Mouse (Mus musculus) cerebellum, adult (tissue): ENCODE measurements around the gene Uncx.

Source experiments
- ATAC-seq: cut with Nextera tagmentation; 2 replicates; pipeline ENCODE4 v1.9.2; 2017; ENCODE audit warnings: mild to moderate bottlenecking, moderate library complexity, mixed read lengths; ENCODE audit not compliant: insufficient number of reproducible peaks, low FRiP score, low TSS enrichment

Uncx gene

GRCm38 (mm10) chr5:139543214-139543613 lies at the start of gene Uncx:
TSS of gene Uncx (plus strand) at chr5:139543494.
- no peak for ATAC-seq

GRCm38 (mm10) chr5:139493690-139494089 lies 49.6 kb upstream of the Uncx start:
- no peak for ATAC-seq

- ATAC-seq, result no peak
Measured at GRCm38 (mm10) chr5:139495019-139495669, 48.1 kb upstream of the Uncx start.

DNA sequence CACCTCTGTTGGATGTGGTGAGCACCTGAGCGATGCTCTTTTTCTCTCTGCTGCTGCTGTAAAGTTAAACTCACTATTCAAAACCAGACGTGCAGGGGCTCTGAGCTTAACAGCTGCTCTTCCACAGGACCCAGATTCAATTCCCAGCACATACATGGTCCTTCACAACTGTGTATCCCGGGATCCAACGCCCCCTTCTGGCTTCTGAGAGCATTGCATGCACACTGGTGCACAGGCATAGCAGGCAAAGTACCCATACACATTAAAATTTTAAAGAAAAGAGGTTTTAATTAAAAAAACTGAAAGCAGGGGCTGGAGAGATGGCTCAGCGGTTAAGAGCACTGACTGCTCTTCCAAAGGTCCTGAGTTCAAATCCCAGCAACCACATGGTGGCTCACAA lies 46.4 kb upstream of the Uncx start:
- ATAC-seq, result no peak

DNA sequence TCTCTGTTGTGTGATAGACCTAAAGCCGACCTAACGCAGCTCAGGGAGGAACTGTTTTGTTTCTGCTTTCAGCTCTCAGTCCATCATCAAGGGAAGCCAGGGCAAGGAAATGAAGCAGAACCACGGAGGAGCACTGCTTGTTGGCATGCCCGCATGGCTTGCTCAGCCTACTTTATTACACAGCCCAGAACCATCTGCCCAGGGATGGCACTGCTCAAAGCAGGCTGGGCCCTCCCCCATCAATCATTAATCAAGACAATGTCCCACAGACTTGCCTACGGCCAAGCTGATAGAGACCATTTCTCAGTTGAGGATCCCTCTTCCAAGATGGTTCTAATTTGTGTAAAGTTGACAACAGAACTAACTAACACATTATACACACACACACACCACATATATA lies 44.5 kb upstream of the Uncx start:
- ATAC-seq, result no peak

DNA sequence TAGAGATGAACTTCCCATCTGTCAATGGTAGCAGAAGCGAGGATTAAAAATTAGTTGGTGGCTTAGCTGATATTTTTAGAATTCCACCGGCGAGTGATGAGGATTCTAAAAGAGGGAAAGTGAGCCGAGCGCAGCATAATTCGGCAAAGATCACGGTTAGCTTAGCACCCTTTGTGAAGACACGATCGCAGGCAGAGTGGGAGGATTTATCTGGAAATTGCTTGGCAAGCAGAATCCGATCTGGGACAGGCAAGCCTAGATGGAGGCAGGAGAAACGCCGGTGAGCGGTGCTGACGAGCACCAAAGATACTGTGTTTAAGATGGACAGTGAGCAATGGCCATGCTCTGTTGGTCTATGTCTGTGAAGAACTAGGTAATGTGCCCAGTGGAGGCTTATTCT lies 41.0 kb upstream of the Uncx start:
- ATAC-seq, result no peak

DNA sequence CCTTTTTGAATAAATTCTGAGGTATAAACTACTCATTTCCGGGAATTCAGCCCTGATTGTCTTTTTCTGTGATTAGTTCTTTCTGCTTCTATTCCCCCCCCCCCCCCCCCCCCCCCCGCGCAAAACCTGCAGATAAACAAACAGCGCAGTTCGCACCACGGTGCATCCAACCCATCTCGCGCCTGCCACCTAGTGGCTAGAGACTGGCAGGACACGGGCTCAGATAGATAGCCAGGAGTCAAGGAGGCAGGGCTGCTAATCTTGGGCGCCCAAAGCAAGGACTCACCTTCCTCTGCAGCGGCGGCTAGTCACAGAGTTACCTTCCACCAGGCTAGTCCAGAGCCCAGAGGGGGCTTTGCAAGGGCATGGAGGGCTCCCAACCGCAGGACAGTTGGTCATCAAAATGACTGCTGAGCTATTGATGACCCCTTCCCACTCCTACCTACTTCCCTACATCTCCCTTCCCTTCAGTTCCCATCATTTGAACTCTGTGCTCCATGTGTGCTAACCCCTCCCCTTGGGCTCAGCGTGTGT lies 38.2 kb upstream of the Uncx start:
- peak; percentile 74; the same call in 1 of the 2 replicates for ATAC-seq

DNA sequence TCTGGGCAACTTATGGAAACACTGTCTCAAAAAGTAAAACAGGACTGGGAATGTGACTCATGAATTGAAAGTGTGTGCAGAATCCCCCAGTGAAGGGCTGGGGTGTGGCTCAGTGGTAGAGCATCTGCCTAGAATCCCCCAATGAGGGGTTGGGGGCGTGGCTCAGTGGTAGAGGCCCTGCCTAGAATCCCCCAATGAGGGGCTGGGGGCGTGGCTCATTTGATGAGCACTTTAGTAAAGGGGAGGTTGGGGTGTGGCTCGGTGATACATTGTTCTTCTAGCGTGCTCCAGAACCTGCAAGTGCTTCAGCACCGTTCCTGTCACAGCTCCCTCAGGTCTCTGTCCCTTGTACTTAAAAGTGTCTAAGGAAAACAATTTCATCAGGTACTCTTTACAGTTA lies 37.1 kb upstream of the Uncx start:
- ATAC-seq, result no peak

DNA sequence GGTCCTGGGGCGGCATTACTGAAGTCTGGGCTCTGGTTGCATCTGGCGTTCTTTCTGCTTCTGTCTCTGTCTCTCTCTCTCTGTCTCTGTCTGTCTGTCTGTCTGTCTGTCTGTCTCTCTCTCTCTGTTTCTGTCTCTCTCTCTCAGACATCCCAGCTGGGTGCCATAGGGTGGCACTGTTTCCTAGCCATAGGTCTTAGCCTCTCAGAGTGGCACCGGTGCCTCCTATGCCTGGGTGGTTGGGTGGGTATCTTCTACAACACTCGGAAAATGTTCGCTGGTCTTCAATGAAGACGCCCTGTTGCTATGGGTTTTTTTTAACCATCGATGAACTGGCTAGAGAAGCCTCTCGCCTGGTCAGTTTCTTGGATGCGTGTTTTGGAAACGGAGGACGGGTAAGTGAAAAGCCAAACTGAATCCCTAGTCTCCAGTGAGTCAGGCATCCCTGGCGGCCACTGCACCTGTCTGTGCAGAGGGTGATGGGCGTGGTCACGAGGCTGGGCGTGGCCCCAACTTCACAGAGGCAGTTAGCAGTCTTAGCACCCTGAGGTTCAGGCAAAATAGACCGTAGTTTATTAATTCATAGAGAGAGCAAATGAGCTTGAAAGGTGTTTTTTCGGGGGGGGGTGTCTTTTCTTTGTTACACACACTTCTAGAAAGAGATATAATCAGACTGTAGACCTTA lies 32.5 kb upstream of the Uncx start:
- no peak for ATAC-seq

DNA sequence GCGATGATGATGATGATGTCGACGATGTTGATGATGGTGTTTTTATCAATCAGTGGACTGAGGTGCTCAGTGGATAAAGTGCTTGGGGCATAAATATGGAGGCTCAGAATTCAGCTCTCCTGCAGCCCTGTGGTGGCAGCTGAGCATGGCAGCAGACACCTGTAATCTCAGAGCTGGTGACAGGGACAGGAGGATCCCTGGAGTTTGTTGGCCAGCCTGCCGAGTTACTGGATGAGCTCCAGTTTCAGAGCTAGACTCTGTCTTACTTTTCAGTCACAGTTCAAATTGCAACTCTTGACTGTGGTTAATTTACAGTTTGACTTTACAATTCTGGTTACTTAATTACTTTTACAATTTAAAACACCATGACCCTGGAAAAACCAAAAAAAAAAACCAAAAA lies 31.1 kb upstream of the Uncx start:
- no peak for ATAC-seq

DNA sequence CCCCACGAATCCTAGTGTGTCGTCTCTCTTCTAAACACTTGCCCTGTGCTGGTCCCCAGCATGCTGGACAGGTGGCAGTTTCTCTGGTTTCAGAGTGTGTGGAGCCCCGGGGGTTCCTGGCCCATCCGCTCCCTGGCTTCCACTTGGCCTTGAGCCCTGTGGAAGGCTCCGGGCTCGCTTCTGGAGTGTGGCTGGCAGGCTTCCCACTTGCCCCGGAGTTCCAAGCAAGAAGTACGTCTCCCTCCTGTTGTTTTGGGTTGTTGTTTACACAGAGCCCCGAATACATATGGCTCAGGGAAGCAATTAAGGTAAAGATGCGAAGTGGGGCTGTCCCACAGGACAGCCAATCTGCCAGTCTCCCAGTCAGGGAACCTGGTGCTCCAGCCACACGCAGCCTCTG lies 27.0 kb upstream of the Uncx start:
- ATAC-seq, result no peak

DNA sequence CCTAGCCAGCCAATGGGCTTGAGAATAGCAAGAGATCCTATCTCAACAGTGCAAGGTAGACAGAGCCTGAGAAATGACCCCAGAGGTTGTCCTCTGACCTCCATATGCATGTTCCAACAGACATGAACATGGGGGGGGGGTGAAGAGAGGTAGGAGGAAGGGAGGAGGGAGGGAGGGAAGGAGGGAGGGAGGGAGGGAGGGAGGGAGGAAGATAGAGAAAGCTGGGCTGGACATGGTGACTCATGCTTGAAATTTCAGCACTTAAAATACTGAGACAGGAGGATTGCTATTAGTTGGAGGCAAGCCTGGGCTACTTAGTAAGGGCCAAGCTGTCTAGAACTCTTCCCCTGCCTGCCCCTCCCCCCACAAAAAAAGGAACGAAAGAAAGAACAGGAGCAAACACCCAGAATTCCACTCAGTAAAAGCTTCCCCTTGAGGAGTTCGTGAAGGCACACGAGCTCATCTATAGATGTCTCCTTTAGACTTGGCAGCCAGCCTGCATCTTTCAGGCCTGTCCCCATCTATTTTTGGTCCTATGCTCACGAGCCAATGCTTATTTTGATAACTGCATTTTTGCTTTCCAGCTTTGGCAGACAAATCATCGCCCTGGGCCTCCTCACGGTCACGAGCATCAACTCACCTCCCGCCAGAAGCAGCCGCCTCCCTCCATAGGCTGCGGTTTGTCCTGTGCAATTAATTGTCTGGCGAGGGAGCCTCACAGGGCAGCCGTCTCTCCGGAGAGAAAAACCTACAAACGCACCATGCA lies 23.0 kb upstream of the Uncx start:
- no peak for ATAC-seq

- ATAC-seq, result no peak
Measured at GRCm38 (mm10) chr5:139521987-139522386, 21.3 kb upstream of the Uncx start.

DNA sequence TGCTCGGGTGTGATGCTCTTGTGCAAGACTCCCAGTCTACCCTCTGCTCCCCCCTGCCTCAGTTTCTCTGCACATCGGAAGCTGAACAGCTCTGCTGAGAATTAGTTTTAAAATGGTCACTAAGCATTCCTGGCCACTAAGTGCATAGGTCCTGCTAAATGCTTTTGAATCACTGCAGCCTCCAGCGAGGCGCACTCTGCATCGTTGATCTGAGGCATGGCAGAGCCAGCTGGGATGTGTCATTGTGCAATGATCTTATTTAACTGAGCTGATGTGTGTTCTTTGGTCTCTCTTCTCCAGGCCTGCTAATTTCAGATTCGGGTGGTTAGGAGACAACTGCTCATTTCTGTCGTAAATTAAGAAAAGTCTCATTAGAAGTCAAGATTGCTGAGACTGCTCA lies 14.4 kb upstream of the Uncx start:
- ATAC-seq, result no peak

DNA sequence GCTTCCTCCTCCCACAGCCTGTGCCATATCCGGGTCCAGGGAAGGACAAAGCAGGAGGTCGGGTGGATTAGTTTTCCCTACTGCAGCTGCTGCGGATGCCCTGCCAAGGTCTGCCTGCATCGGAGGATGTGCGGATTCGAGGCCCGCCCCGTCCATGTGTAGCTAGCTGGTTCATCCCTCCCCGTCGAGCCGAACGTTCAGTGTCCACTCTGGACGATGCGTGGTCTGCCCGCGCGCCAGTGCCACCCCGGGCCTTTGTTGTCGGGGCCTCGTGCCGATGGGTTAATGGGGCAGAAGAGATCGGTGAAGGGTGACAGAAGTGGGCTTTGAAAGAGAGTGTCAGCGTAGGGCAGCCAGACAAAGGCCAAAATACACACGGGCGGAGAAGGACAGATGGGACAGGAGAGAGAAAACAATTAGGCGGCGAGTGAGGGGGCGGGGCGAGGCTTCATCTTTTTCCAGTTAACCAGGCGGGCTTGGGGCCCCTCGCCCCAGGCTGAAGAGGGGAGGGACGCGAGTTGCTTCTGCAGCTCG lies 7.8 kb upstream of the Uncx start:
- no peak for ATAC-seq

- no peak for ATAC-seq
Measured at GRCm38 (mm10) chr5:139536211-139536910, 6.9 kb upstream of the Uncx start.

GRCm38 (mm10) chr5:139536911-139537738 lies 6.2 kb upstream of the Uncx start:
- ATAC-seq, result no peak

DNA sequence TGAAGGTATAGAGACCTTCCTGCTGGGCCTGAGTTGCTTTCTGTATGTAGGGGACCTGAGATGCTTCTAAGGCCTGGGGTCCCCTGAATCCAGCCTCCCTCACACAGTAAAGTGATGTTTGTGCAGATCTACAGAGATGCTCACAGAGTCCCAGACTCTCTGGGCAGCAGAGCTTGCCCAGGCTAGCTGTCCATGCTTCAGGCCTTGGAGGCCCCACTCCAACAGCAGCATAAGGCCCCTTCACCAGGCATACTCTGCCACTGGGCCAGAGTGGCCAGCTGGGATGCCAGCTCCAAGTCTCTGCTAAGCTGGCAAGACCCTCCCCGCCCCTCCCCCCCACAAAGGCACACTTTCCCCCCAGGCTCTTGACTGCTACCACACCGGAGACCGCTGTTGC lies 5.6 kb upstream of the Uncx start:
- ATAC-seq, result no peak

- no peak for ATAC-seq
Measured at GRCm38 (mm10) chr5:139541151-139542042, 1.9 kb upstream of the Uncx start.
